Mouse (Mus musculus) heart, adult 2 months (tissue): ENCODE measurements around the gene Srms.

Experiments used
- CTCF ChIP-seq: fragments of 200-600 bp; IDR thresholded peaks from 2 replicates; pipeline ENCODE4 v1.8.1; 2022; ENCODE audit warnings: antibody characterized with exemption, mild to moderate bottlenecking, moderate library complexity
- EP300 ChIP-seq: fragments of 200-500 bp; IDR thresholded peaks from 2 replicates; pipeline ENCODE4 v1.6.1; 2011; ENCODE audit warnings: low read depth, low read length, control low read depth; ENCODE audit not compliant: insufficient read depth
- POLR2A ChIP-seq: fragments of 200-500 bp; IDR thresholded peaks from 2 replicates; pipeline ENCODE4 v1.6.1; 2011; ENCODE audit warnings: mild to moderate bottlenecking, low read depth, low read length, control low read depth; ENCODE audit not compliant: insufficient read depth

DNA sequence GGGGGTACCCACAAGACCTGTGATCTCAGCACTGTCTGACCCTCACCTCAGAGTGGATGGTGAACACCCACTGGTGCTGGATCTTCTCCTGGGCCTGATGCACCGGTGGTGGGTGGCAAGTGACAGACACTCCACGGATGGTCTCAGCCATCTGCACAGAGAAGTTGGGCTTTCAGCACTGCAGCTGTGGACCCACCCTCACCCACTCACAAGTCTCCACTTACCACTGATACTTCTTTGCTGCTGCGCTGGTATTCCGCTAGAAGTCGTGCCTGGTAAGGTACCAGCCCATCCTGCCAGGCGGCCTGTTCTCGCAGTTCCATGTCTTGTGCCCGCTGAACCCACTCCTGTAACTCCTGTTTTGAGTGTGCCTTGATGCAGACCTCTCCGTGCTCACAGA lies 26.3 kb upstream of the Srms start:
- TF ChIP-seq CTCF: no peak
- no peak for TF ChIP-seq EP300
- TF ChIP-seq POLR2A: no peak
